Mouse (Mus musculus) splenic B cell, adult 2 months (primary cell): ENCODE measurements around the gene Pax4.

Experiments used
- DNase-seq: peaks from one replicate; pipeline ENCODE4 v3.0.0-alpha.2; 2011; ENCODE audit warnings: low read depth, low spot score
- H3K27me3 ChIP-seq: 2 replicates; pipeline ENCODE4 v1.6.1; 2012; ENCODE audit warnings: mild to moderate bottlenecking, low read length, moderate library complexity, mixed read lengths; ENCODE audit not compliant: control insufficient read depth, poor library complexity, insufficient read depth, severe bottlenecking
- H3K36me3 ChIP-seq: 2 replicates; pipeline ENCODE4 v1.6.1; 2012; ENCODE audit warnings: mild to moderate bottlenecking, low read length, moderate library complexity, mixed read lengths; ENCODE audit not compliant: control insufficient read depth, poor library complexity, insufficient read depth, severe bottlenecking

Pax4 gene

GRCm38 (mm10) chr6:28471284-28472035, 22.3 kb upstream of the Pax4 start:
- no peak for DNase-seq
- no peaks in the 10 kb centered on the region for H3K36me3 ChIP-seq
- no peaks in the 10 kb centered on the region for H3K27me3 ChIP-seq

- Histone ChIP-seq H3K27me3 (no peaks in the 10 kb centered on the region), H3K36me3 (no peaks in the 10 kb centered on the region)
- DNase-seq, result no peak
These were observed 21.5 kb upstream of the Pax4 start for GRCm38 (mm10) chr6:28470621-28471020.

GRCm38 (mm10) chr6:28470017-28470602, 21.0 kb upstream of the Pax4 start:
- DNase-seq, result no peak
- Histone ChIP-seq H3K36me3 (no peaks in the 10 kb centered on the region), H3K27me3 (no peaks in the 10 kb centered on the region)

- H3K36me3 ChIP-seq, result no peaks in the 10 kb centered on the region
- DNase-seq, result no peak
- H3K27me3 ChIP-seq, result no peaks in the 10 kb centered on the region
These were observed 15.5 kb upstream of the Pax4 start for GRCm38 (mm10) chr6:28464630-28465029.

- peak; percentile 39 for DNase-seq
- Histone ChIP-seq H3K27me3 (no peaks in the 10 kb centered on the region), H3K36me3 (no peaks in the 10 kb centered on the region)
These were observed 11.4 kb upstream of the Pax4 start for GRCm38 (mm10) chr6:28460534-28460933.

- Histone ChIP-seq H3K36me3 (no peaks in the 10 kb centered on the region), H3K27me3 (no peaks in the 10 kb centered on the region)
- no peak for DNase-seq
These were observed 10.1 kb upstream of the Pax4 start for GRCm38 (mm10) chr6:28459221-28459668.

- Histone ChIP-seq H3K36me3 (no peaks in the 10 kb centered on the region), H3K27me3 (no peaks in the 10 kb centered on the region)
- DNase-seq, result no peak
These were observed 1.8 kb upstream of the Pax4 start for GRCm38 (mm10) chr6:28450977-28451376.

GRCm38 (mm10) chr6:28450481-28450880, 1.3 kb upstream of the Pax4 start:
- DNase-seq, result no peak
- no peaks in the 10 kb centered on the region for H3K36me3 ChIP-seq
- H3K27me3 ChIP-seq, result no peaks in the 10 kb centered on the region

- DNase-seq, result no peak
- no peaks in the 10 kb centered on the region for H3K36me3 ChIP-seq
- H3K27me3 ChIP-seq, result no peaks in the 10 kb centered on the region
These were observed 1.2 kb downstream of the Pax4 start for GRCm38 (mm10) chr6:28447937-28448336.

GRCm38 (mm10) chr6:28431538-28431855, 17.7 kb downstream of the Pax4 start:
- Histone ChIP-seq H3K27me3 (no peaks in the 10 kb centered on the region), H3K36me3 (no peaks in the 10 kb centered on the region)
- DNase-seq, result no peak

GRCm38 (mm10) chr6:28430795-28431537, 18.2 kb downstream of the Pax4 start:
- Histone ChIP-seq H3K36me3 (no peaks in the 10 kb centered on the region), H3K27me3 (no peaks in the 10 kb centered on the region)
- no peak for DNase-seq

GRCm38 (mm10) chr6:28429870-28430269, 19.3 kb downstream of the Pax4 start:
- Histone ChIP-seq H3K36me3 (no peaks in the 10 kb centered on the region), H3K27me3 (no peaks in the 10 kb centered on the region)
- DNase-seq, result no peak

GRCm38 (mm10) chr6:28428290-28428689, 20.9 kb downstream of the Pax4 start, which contains the start of gene Gcc1:
Gene Gcc1, minus strand, starts transcription at chr6:28428390.
- Histone ChIP-seq H3K36me3 (no peaks in the 10 kb centered on the region), H3K27me3 (no peaks in the 10 kb centered on the region; the same call in 1 of the 2 replicates)
- DNase-seq, result no peak

GRCm38 (mm10) chr6:28427096-28427839, 21.9 kb downstream of the Pax4 start, which contains the start of gene Fscn3:
Gene Fscn3, plus strand, starts transcription at chr6:28427789.
- Histone ChIP-seq H3K27me3 (no peaks in the 10 kb centered on the region; the same call in 1 of the 2 replicates), H3K36me3 (no peaks in the 10 kb centered on the region)
- no peak for DNase-seq
